Mouse (Mus musculus) liver (tissue): ENCODE data around the gene Gse1.
"Not testable (repeated sequence)": the region's sequence is repeated elsewhere in the genome, so short reads cannot be mapped to it uniquely, and the experiment has no call there.

Experiments
- DNase-seq: peaks from one replicate; pipeline ENCODE4 v3.0.0-alpha.2; 2020; ENCODE audit warnings: mixed read lengths

Gene Gse1

DNA sequence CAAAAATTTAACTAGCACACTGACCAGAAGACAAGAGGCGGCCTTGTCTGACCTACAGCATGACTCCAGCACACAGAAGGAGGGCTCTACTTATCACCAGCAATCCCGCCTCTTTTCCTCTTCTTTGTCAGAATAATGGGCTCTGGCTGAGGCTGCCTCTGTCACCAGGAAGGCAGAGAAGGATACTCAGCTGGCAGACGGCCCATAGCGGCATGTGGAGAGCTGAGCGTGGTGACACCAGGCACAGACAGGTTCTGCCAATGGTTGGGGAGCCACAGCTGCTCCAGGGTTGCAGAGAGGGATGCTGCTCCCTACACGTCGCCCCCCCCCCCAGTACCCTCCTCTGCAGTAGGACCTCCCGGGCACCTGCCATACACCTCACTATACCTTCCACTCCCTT, 133.0 kb downstream of the Gse1 start:
- DNase-seq, result no peak

DNA sequence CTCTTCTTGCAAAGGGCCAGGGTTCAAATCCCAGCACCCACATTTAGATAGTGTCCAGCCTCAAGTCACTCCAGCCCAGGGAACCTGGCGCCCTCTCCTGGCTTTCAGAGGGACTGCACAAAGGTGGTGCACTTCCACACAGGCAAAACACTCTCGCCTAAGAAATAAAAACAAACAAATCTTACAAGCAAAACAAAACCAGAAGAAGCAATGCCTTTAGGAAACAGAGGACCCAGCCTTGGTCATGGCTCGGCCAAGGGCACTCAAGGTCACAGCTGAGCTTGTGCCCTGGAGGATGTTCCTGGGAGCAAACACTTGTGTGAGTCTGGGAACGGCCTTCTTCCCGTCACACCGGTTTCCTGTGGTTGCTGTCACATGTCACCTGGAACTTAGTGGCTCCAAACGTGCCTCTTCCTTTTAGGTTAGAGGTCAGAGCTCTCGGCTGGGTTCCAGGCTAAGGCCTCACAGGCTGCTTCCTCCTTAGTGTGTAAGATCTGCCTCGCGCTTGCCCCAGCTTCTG, 135.4 kb downstream of the Gse1 start:
- DNase-seq, result peak; percentile 73

DNA sequence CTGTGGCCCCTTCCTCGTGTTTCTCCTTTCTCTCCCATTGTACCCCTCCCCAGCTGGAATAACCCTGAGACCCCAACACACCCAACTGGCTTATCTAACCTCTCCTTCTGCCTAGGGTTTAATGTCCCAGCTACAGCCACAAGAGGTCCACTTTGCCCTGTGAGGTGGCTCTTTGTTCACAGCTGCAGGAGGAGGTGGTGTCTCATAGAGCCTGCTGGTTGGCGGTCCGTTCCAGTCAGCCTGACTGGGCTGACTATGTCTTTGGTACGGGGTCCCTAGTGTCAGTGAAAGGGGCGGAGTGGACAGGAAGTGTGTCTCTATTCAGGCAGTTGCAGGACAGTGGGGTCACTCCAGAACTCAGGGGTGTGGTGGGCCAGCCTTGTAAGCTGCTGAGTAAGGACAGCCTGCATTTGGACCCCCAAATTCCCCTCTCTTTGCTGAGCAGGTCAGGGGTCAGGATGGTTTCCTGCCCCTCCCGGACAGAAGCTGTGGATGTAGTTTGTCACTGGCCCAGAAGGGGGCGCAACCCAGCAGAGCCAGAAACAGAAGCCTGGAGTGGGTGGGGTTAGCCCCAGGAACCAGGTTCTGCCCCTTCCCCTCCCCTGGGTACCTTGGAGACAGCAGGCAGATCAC, 136.0 kb downstream of the Gse1 start:
- peak; percentile 77 for DNase-seq

DNA sequence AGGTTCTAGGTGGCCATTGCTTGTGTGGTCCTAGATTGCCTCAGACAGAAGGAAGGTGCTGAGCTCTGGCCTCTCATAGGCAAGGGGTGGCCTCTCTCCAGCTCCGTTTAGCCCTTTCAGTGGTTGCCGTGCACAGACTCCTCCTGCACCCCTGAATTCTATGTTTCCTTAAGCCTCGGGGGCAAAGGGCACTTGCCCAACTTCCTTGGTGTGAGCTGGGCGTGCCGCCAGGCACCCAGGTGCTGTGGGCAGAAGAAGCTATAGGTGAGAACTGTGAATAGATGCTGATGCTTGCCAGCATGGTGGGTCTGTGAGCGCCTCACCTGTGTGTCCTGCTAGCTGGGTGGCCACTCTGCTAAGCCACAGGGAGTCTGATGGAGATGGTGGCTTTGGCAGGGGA, 138.6 kb downstream of the Gse1 start:
- no peak for DNase-seq

DNA sequence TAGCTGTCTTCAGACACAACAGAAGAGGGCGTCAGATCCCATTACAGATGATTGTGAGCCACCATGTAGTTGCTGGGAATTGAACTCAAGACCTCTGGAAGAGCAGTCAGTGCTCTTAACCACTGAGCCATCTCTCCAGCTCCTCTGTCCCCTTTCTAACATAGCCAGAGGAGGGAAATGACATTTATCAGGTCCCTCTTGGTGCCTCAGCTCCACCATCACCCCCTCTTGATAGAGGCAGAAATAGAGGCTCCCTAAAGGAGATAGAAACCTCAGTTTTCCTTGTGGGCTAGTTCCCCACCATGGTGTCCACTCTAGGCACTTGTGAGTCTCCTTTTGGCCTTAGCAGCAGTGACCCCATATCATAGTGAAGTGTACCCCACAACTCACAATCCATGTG, 139.9 kb downstream of the Gse1 start:
- DNase-seq, result not testable (repeated sequence)

DNA sequence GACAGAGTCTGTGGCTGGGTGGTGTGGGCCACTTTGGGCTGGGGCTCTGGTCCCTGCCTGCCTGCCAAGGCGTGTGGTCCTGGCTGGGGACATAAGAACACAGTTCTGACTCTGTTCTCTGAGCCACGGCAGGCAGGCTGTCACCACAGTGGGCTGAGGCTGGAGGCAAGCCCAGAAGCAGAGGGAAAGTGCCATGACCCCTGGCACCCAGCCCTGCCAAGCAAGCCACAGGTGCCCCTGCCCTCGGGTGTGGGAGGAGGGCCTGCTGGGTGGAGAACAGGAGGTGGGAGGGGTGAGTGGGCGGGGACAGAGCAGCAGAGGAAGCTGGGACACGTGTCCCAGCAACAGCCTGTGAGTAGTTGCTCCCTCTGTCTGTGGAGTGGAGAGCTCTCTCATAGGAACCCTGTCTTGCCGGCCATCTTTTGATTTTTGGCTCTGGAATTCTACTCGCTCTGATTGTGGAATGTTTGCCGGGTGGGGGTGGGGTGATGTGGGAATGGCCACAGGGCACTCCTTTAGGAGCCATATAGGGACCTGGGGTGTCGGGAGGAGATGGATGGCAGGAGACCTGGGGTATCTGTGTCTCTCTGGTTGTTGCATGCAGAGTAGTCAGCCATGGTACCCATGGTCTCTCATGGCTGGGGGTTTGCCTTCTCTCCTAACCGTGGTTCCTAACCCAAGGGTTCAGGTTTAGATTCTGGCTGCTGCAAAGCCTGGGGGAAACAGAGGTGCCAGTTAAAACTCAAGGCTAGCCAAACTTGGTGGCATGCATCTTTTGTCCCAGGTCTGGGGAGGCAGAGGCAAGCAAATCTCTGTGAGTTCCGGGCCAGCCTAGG, 140.8 kb downstream of the Gse1 start:
- DNase-seq, result peak; percentile 97

DNA sequence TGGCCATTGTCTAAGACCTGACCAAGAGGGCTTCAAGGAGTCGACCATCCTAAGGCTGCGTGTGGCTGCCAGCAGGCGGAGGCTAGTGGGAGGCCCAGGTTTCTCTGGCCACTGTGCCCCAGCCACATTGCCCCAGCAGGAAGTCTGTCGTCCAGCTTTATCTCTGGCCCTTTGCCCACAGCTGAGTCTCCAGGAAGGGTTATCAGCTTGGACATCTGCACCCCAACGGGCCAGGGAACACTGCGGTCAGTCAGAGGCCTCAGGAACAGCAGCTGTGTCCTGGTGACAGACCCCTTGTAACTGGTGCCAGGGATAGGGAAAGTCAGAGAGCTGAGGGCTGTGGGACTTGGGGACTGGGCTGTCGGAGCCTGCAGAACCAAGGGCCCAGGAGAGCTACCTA, 141.7 kb downstream of the Gse1 start:
- peak; percentile 85 for DNase-seq

DNA sequence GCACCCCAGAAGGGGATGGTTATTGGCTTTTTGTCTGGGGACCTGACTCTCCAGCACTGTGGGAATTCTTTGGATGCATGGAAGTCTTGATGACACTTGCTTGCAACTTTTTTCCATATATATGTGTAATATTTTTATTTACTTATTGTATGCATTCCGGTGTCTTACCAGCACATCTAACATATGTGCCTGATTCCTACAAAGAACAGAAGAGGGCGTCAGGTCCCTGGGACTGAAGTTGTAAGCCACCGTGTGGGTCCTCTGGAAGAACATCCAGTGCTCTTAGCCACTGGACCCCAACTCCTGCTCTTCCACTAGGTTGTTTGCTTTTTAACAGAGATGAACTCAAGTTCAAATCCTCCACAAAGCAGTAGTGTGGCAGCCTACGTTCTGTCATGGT, 142.2 kb downstream of the Gse1 start:
- DNase-seq, result peak; percentile 72

DNA sequence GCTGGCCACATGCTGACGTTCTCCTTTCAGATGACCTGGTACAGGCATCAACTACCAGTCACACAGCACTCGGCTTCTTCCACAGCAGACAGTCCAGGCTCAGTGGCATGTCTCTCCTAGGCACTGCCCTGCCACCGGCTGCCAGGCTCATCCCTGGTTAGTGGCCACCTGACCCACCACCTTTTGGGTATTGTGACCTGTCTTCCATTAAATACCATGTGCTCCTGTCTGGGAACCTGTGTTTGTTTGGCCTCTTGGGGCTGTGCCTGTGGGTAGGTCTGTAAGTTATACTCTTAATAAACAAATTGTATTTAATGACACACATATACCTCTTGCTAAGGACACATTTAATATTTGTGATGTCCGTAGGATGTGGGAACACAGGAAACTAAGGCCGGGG, 142.9 kb downstream of the Gse1 start:
- no peak for DNase-seq

DNA sequence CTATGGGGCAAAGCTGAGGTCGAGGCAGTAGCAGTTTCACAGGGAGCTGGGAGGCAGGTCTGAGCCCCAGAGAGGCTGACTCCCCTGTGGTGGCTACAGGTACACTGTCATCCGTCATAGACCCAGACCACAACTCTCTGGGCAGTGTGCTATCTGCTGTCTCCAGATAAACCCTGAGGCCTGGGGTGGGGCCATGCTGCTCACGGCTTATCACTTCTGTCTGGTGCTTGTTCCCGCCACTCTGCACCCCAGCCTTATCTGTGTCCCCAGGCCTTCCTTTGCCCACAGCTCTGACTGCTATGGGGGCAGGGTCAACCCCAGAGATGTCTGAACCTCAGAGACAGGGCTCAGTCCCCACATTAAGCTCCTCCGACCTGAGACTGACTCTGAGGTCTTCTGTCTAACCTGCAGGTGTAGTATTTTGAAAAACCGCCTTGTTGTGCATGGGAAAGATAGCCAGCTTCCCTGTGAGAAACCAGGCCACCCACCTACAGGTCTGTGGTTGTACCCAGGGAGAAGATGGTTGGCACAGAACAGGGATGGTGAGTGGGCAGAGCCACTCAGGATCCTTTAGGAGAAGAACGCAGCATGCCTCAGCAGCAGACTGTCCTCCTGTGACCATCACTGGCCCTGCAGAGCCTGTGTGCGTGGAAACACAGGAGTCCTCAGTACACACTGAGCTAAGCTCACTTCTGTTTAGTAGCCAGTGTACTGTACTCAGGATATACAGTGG, 143.6 kb downstream of the Gse1 start:
- peak; percentile 96 for DNase-seq

DNA sequence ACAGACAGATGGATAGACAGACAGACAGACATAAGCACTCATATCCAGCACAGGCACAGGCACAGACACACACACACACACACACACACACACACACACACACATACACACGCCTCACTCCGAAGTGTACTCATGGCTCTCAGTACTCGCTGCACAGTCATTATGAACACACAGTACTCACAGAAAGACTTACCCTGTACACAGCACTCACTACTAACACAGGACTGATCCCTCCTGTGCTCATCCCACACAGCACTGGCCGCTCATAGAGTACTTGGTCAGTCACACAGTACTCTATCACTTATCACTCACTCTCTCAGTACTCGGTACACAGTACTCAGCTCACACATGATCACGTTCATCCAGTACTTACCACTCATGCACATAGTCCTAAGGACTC, 144.4 kb downstream of the Gse1 start:
- no peak for DNase-seq

DNA sequence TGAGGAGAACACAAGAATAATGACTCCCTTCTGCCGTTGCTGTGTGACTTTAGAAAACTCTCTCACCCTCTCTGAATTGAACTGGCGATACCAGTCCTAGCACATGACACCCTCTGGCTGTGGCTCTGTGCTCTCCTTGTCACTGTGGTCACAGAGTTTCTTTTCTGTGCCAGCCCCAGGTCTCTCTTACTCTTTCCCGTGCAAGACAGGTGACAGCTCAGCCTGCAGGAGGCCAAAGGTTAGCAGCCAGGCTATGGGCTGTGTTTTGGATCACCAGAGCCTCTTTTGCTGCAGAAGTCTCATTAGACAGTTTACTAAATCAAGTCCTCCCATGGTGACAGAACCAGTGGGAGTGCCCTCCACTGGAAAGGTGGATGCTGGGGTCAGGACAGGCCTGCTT, 145.4 kb downstream of the Gse1 start:
- no peak for DNase-seq

DNA sequence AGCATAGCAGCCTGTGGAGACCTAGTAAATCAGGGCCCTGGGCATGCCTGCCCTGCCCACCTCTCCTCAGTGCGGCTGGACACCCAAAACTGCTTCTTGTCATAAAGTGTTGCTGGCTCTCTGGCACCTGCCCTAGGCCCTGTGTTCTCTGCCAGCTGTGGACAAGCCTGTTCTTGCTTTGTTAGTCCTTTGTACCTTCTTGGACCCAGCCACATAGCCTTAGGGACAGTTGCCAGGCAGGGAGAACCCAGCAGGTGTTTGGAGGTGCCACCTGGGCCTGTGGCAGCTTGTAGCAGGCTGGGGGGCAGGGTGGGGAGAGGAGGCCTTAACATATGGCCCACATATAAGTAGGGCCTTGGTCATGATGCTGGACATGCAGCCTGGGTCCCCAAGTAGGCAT, 145.8 kb downstream of the Gse1 start:
- DNase-seq, result no peak

DNA sequence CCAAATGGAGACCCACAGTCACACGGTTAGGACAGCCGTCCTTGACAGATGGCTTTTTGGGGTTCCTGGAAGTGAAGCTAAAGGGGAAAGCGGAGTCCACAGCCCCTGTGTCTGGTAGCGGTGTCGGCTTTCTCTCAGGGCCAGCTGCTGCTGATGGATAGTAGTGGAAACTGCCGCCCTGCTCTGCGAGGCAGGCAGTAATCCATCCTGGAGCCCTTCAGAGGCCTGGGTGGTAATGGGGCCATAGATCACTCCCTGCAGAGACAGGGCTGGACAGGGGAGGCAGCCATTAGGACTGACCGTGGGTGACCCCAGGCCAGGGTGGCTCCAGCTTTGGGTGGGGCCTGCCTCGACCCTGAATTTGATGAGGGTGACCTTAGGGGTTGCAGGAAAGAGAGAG, 146.3 kb downstream of the Gse1 start:
- peak; percentile 36 for DNase-seq

DNA sequence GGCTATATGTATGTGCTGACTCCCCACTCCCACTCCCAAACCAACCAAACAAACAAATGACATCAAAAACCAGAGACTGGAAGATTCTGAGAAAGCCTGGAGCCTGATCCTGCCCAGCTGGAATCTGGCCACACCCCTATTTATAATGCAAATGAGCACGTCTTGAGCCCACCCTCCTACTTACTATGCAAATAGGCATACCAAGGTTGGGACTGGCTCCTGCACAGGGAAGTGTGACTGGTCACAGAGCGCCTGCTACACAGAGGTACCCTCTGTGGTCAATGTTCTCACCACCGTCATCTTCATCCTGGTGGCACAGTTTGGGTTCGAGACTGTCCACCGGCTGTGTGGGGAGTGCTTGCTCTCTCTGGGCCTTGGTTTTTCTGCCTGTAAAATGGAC, 146.9 kb downstream of the Gse1 start:
- DNase-seq, result peak; percentile 75

DNA sequence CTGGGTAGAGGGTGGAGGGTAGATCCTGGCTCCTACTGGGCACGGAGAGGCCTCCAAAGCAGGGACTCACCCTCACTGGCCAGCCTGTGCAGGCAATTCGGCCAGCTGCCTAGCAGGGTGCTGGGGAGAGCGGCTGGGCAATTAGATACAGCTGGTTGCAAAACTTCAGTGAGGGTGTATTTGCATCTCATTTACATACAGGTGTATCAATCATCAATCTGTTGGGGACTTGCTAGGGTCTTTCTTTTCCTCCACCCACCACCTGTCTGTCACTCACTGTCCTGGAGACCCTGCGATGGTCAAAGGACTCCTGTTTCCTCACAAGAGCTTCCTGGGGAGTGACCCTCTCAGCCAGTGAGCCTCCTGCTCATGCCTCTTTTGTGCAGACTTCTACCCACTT, 148.0 kb downstream of the Gse1 start:
- no peak for DNase-seq

DNA sequence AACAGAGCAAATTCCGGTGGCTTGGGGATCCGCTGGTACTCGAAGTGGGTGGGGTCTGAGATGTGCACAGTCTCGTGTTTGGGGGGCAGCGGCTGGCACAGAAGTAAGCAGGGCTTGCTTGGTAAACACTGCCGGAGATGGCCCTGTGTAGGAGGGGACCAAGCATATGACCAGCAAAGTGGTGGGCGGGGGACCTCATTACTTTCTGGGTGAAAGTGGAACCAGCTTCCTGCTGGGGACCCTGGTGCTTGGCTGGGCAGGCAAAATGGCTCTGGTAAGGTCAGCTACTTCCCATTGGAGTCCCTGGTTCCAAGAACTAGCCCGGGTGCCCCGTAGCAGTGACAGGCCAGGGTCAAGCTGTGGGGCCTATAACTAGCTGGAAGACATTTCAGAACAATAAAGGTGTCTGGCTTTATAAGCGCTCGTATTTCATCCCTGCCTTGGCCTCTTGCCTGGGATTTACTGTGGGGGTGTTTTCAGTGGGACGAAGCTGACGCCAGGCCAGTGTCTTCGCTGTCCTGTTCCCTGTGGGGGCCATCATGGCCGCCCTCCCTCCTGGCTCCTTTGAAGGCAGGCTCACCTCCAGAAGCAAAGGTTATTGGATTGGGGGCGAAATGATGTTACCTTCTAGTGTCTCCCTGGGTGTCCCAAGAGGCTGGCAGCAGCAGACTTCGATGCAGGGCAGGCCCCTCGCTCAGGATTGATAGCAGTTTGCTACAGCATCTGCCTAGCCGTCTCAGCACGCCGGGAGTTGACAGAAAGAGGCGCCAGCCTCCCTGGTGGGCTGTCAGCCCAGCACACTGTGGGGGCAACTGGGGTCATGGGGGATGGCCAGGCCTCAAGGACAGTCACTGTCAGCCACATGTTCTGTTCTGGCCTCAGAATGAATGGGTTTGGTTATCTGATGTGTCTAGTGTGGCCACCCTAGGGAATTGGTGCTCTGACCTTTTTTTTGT, 148.9 kb downstream of the Gse1 start:
- DNase-seq, result no peak

DNA sequence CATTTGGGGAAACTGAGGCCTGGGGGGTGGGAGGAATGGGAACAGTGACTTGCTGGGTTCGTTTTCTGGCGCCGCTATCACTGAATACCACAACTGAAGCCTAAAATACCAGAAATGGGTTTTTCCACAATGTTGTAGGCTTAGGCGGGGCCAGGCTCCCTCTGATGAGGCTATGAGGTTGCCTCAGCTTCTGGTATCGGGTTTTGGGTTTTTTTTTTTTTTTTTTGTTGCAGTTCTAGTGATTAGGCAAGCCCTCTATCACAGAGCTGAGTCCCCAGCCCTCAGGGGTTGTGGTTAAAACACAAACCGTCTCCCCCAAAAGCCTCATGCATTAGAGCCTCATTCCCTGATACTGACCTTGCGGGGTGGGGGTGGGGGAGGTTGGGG, 149.5 kb downstream of the Gse1 start:
- DNase-seq, result peak; percentile 51

DNA sequence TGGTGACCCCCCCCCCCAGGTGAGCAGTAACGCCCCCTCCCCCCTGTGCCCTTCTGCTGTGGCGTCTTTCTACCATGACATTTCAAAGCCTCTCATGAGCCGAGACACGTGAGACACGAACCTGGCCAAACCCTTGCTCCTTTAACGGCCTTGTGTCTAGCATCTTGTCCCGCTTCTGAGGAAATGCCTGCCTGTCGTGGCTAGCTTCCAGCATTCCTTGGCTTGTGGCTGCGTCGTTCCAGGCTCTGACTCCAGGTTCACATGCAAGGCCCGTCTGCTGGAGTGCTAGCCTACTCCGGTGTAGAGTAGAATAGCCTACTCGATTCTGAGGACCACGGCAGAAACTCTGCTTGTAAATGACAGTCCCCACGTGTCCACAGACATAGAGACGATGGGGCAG, 150.1 kb downstream of the Gse1 start:
- DNase-seq, result no peak

DNA sequence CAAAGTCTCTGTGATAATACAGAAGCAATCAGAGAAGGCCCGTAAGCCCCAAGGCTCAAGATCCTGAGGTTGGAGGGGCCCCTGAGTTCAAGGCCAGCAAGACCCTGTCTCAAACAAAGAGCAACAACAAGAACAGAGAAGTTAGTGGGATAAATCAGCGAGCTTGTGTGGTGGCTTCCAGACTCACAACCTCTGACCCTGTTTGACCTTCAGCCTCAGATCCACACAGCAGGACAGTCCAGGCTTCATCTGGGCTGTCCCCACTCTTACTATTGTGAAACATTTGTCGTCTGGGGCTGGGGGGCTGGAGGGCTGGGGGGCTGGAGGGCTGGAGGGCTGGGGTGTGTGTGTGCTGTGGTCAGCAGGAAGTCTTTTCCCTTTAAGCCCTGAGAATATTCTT, 150.8 kb downstream of the Gse1 start:
- DNase-seq, result no peak

DNA sequence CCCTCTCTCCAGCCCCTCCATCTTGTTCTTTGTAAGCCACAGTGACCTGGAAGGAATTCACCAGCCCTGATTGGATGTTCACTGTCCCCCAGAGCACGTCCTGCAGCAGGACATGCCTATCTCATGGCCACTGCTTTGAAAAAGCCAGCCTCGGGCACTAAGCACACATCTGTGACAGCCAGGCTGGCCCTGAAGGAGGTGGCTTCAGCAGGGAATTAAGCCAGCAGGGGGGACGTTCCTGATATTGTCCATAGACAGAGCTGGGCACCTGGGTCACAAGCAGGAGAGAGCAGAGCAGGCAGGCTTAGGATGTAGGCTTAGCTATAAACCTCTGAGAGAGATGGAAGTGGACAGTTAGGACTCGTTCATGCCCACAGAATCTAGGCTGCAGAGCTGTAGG, 153.6 kb downstream of the Gse1 start:
- DNase-seq, result no peak

DNA sequence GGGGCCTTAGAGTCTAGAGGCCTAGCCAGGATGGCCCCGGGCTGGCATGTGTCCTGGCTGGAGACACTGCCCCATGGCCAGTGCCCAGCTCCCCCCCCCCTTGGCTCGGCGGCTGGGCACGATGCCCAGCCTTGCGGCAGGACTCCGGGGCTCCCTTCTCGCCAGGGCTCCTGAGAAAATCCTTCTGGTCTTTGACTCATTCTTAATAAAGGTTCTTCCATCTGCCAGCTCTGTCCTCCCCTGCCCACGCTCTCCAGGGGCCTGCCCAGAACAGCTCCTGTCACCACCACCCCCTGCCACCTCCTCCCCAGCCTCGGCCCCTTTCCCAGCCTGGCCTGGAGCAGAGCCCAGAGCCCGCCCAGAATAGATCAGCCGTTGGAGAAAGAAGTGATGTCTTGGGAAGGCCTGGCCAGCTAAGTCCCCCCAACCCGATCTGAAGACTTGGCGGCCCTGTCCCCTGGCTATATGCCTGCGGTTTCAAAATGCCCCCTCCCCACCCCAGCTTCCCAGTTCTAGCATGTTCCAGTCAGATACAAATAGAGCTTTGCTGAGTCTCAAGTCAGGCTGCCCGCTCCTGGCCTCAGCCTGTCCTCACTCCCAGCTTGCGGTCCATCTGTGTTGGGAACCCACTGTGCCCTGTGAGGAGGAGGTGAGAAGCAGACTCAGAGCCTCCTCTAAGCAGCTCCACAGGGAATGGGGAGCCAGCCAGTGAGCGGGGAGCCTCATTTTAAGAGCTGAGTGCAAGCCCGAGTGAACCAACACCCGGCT, 154.4 kb downstream of the Gse1 start:
- DNase-seq, result no peak
